Mouse (Mus musculus): ENCODE measurements around the gene Litaf. TPM values are rescaled to one million over a fixed set of nuclear protein-coding genes. Genes with fewer than 3 reads are reported as not detected.

Gene Litaf
- total RNA-seq (2021) = 10 to 100 TPM; 17.0 to 19.2 TPM
- long read RNA-seq, experiment 1, transcript Litaf-201 (4 exons, 2,235 nt) = major isoform, 19 of 22 reads
- long read RNA-seq, experiment 1, partial matches to known transcripts = 2 of 22 reads
- long read RNA-seq, experiment 1, other reads (novel, unspliced or antisense) = 1 of 22 reads
- long read RNA-seq, experiment 2, transcript Litaf-201 (4 exons, 2,235 nt) = major isoform, 15 of 16 reads
- long read RNA-seq, experiment 2, partial matches to known transcripts = 0 of 16 reads
- long read RNA-seq, experiment 2, other reads (novel, unspliced or antisense) = 1 of 16 reads

DNA sequence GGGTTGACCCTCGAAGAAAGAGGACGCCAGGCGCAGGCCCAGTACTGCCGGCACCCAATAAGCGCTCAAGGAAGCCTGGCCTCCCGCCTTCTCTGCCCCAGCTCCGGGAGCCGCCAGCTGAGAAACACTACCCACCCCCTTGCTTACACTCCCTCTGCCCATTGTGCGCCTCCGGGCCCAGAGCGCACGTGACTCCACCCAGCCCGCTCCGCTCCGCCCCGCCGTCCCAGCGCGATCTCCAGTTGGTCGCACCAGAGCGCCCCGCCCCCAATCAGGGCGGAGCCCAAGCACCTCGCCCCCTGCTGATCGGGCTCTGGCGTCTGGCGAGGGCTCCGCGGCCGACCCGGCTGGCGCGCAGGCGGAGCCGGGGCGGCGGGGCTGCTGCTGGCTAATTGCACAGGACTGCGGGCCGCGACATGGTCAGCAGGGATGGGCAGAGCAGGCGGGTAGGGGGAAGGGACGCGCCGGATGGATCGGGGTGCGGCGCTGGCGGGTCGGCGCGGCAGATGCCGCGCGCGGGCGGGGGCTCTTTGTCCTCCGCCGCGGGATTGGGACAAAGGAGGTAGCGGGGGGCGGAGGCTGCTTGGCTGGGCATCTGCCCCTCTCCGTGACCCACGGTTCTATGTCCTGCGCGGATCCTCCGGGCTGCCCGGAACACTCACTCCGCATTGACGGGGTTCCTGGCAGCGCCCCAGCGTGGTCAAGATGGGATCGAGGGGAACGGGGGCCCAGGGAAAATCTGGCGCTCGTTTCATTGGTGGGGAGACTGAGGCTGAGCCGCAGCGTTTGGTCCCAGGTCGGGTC, at the start of gene Litaf:
Gene Litaf, minus strand, starts transcription at position 129 of the 804 bp plus-strand sequence.
- intact Hi-C loops (cut with DNase I; ENCODE audit: low total_unique reads) = no loop called here
- peak; percentile 98 for DNase-seq

DNA sequence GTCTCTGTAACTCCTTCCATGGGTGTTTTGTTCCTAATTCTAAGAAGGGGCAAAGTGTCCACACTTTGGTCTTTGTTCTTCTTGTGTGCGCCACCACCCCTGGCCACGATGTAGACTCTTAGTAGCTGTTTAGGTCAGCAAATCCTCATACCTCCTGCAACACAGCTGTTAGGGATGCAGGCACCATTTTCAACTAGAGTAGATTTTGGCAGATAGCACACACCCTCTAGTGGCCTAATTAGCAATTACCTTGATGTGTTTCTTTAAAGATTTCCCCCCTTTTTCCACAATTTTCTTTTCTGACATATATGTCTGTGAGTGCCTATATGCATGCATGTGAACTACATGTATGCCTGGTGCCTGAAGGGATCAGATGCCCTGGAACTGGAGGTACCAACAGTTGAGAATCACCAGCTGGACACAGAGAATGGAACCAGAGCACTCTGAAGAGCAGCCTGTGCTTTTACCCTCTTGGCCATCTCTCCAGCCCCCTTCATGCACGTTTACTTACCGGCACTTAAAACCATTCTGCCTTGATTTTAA, 43.3 kb upstream of the Litaf start:
- no peak for DNase-seq

GRCm38 (mm10) chr16:11104905-11105304, 38.9 kb upstream of the Litaf start:
- intact Hi-C loops (cut with DNase I; ENCODE audit: low total_unique reads) = loop anchor here (5.0 kb wide), 2 partner anchors 68 to 228 kb away; no protein-coding TSS in a partner anchor
- DNase-seq = no peak

More for the DNA sequence above, 43.3 kb upstream of the Litaf start:
- intact Hi-C loops (cut with DNase I; ENCODE audit: low total_unique reads) = loop anchor here (5.0 kb wide), 2 partner anchors 72 to 232 kb away; no protein-coding TSS in a partner anchor

GRCm38 (mm10) chr16:11097301-11097700, 31.3 kb upstream of the Litaf start:
- DNase-seq = no peak
- intact Hi-C loops (cut with DNase I; ENCODE audit: low total_unique reads) = no loop called here

DNA sequence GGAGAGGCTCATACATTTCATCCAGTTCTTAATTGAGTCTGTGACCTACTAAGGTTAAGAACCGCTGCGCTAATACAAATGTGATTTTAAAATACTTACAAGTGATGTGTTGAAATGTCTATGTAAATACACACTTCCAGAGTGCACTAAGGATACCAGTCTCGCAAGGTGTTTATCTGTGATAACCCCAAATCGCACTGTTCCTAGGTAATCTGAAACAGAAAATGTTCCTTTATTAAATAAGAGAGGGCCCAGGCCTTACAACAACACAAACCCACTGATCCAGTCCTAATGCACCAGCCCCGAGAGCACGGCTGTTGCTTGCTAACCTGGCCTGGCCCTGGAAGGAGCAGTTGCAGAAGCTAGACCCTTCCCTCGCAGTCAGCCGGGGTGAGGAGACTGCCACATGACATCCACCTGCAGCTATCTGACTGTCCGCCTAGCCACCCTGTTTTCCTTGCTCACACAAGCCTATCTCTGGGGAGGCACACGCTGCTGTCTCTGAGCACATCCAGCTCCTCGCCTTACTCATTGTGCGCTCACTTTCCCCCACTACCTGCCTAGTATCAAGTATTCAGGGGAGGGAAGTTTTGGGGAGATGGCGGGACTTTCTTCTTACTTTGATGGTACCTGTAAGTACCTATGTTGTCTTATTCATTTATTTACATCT, 27.9 kb upstream of the Litaf start:
- DNase-seq = no peak
- intact Hi-C loops (cut with DNase I; ENCODE audit: low total_unique reads) = no loop called here

DNA sequence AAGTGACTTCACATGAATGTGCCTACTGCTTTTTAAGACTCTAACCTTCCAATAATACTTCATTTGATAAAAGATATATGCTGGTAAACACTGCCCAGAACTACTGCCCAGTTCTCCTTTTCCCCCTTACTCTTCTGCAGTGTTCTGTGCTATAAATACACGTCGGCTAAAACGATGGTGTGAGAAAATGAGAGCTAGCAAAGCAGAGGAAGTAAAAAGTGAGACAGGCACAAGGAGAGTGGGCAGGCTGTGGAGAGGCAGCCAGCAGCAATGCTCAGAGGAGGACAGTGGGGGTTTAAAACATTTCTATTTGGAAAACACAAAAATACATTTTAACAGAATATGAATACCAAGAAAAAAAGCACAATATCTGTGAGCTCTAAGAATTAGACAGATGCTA, 26.6 kb upstream of the Litaf start:
- intact Hi-C loops (cut with DNase I; ENCODE audit: low total_unique reads) = no loop called here
- DNase-seq = no peak

DNA sequence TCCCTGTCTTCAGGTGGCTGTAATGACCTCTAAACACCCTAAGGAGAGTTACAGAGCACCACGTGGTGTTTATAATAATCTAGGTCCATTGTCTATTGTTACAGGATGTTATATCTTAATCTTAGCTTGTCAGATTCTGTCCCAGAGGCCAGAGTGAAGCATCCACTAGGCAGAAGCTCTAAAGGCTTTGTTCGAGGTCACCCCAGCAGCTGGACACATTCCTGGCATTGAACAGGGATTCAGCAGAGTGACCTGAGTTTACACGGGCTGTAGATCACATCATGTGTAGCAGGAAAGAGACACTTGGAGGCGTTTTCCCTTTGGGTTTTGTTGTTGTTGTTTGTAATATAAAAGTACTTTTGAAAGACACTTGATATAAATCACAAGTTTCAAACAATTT, 26.1 kb upstream of the Litaf start:
- intact Hi-C loops (cut with DNase I; ENCODE audit: low total_unique reads) = no loop called here
- DNase-seq = no peak

- no peak for DNase-seq
- intact Hi-C loops (cut with DNase I; ENCODE audit: low total_unique reads) = no loop called here
Measured at GRCm38 (mm10) chr16:11090836-11091570, 25.0 kb upstream of the Litaf start.

DNA sequence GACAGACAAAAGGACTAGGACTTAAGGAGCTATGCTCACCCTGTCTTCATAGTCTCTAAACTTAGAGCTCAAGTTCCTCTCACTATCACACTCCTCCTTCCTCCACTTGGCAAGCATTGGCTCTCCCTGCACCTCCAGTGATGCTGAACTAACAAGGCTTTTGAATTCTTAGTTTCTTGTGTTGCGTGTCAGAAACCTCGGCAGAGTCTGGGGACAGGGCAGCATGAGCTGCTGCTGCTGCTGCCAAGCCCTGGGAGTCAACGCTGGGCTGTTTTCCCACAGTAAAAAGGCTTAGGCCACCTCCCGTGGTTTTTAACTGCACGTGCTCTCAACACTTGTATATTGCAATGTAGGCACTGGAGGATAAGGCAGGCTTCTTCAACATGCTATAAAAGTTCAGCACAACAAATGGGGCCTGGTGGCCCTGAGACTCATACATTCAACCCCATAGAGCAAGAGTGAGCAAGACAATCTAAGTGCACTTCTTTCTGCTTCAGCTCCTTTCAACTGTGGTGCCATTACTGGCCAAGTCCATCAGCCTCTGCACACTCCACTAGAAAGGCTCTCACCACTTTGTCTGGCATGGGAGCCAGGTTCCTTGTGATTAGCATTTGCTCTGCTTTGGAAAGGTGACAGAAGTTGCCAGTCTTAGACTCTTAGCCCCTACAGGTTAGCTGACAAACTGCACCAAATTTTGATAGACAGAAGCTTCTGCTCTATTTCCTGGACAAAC, 21.1 kb upstream of the Litaf start:
- intact Hi-C loops (cut with DNase I; ENCODE audit: low total_unique reads) = no loop called here
- no peak for DNase-seq

DNA sequence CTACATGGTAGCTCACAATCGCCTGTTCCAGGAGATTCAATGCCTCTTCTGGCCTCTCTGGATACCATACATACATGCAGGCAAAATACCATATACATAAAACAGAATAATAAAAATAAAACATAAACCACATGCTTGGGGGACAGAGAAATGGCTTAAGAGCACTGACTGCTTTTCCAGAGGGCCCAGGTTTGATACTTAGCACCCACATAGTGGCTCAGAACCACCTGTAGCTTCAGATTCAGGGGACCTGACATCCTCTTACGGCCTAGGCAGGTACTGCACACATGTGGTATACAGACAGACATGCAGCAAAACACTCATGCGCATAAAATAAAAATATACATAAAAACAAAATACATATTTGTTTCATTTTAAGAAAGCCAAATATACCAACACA, 20.3 kb upstream of the Litaf start:
- intact Hi-C loops (cut with DNase I; ENCODE audit: low total_unique reads) = no loop called here
- DNase-seq = no peak

GRCm38 (mm10) chr16:11084181-11084580, 18.2 kb upstream of the Litaf start:
- intact Hi-C loops (cut with DNase I; ENCODE audit: low total_unique reads) = no loop called here

GRCm38 (mm10) chr16:11078216-11078869, 12.4 kb upstream of the Litaf start:
- intact Hi-C loops (cut with DNase I; ENCODE audit: low total_unique reads) = no loop called here
- no peak for DNase-seq

More at GRCm38 (mm10) chr16:11084181-11084580, 18.2 kb upstream of the Litaf start:
- DNase-seq = no peak

GRCm38 (mm10) chr16:11077601-11078201, 11.7 kb upstream of the Litaf start:
- intact Hi-C loops (cut with DNase I; ENCODE audit: low total_unique reads) = no loop called here
- DNase-seq = no peak

- DNase-seq = no peak
- intact Hi-C loops (cut with DNase I; ENCODE audit: low total_unique reads) = no loop called here
Measured at GRCm38 (mm10) chr16:11073060-11073459, 7.1 kb upstream of the Litaf start.

GRCm38 (mm10) chr16:11072454-11072853, 6.5 kb upstream of the Litaf start:
- DNase-seq = no peak
- intact Hi-C loops (cut with DNase I; ENCODE audit: low total_unique reads) = no loop called here

DNA sequence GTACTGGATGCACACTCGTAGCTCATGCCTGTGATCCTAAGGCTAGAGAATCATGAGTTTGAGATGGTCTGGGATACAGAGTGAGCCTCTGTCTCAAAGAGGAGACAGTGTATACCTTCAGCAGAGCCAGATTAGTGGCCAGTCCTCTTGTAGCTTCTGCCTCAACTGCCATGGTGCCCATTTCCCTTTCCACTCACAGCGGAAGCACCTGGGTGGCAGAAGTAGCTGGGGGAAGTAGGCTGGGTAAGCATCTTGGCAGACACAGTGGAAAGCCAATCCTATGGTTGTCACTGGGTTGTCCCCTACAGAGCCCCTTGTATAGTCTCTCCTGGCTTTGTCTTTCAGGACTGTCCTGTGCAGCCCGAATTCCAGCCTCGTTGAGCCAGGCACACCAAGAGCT, 5.9 kb upstream of the Litaf start:
- intact Hi-C loops (cut with DNase I; ENCODE audit: low total_unique reads) = no loop called here

DNA sequence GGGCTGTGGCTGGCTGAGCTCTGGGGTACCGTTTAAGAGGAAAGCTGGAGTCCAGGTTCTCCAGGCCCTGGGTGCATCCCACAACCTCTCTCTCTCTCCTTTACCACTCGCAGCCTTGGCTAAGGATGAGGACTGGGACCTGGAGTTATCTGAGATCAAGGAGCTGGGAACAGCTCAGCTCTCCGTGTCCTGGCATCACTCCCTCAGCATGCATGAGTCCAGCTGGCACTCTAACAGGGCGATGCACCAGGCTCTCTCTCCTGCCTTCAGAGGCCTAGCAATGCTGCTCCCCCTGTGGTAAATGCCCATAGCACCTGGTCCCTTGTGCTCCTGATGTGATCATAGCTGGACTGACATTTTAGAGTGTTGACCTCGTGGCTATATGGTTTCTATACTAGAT, 5.2 kb upstream of the Litaf start:
- intact Hi-C loops (cut with DNase I; ENCODE audit: low total_unique reads) = no loop called here
- peak; percentile 68 for DNase-seq

More for the DNA sequence above, 5.9 kb upstream of the Litaf start:
- no peak for DNase-seq

All from gastrocnemius, postnatal 14 days (tissue).